Mouse (Mus musculus): ENCODE measurements around the gene Vmn1r168. TPM values are rescaled to one million over a fixed set of nuclear protein-coding genes. Genes with fewer than 3 reads are reported as not detected.
"Not testable (repeated sequence)": the region's sequence is repeated elsewhere in the genome, so short reads cannot be mapped to it uniquely, and the experiment has no call there.

Vmn1r168 gene
- not detected in 2 replicates for polyA plus RNA-seq (2016; fragmentation: Nextera tagmentation; extraction: Ambion mirVana)

DNA sequence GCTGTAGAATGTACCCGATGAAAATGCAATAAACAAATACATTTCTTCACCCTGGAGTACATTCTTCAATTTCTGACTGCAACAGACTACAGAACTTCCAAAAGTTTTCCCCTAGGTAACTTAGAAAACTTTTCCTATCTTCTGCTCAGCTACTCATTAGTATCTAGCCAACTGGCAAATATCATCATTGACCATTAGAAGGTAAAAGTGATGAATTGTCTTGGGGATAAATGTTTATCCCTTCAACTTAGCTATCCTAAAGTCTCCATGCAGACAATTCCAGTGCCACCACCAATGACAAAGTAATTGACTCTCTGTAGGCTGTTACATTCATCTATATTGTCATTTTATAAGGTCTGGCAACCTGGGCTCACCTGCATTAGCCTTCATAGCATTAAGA, at the start of gene Vmn1r168:
TSS of gene Vmn1r168 (plus strand) at position 301 of the 400 bp plus-strand sequence.
- peaks cover 13% of the 10 kb centered on the region for H3K9me3 ChIP-seq
- H3K4me3 ChIP-seq (replicated peaks); H3K36me3 ChIP-seq; ATAC-seq (ENCODE audit: insufficient number of reproducible peaks, insufficient read depth, low FRiP score, low TSS enrichment, low read depth); H3K27ac ChIP-seq; H3K4me2 ChIP-seq; H3K4me1 ChIP-seq (replicated peaks); H3K27me3 ChIP-seq; H3K9ac ChIP-seq (replicated peaks): not testable (repeated sequence)
- no CpG with 5 or more reads among the region's 1 CpGs for WGBS

DNA sequence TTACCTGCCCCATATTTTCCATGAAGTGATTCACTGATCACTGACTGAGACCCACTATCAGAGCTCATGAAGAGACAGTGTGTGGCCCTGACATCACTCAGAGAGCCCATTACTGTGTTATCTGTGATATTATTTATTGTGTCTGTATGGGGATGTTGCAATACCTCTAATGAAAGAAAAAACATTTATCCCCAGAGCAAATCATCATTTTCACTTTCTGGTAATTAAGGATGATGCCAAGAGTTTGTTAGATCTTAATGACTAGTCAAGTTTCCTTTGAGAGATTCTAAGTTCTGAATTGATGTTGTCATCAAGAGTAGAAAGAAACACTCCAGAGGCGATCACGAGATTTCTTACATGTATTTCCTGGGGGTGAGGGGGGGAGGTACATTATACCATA, 32.4 kb upstream of the Vmn1r168 start, which contains the start of gene Vmn1r167:
TSS of gene Vmn1r167 (minus strand) at position 101 of the 400 bp plus-strand sequence.
- H3K9ac ChIP-seq (replicated peaks); H3K36me3 ChIP-seq; ATAC-seq (ENCODE audit: insufficient number of reproducible peaks, insufficient read depth, low FRiP score, low TSS enrichment, low read depth); H3K4me3 ChIP-seq (replicated peaks); H3K27ac ChIP-seq; H3K4me1 ChIP-seq (replicated peaks); H3K4me2 ChIP-seq; H3K27me3 ChIP-seq: not testable (repeated sequence)
- WGBS = 90% methylated on average over 2 of the region's 2 CpGs
- H3K9me3 ChIP-seq = peaks cover 30% of the 10 kb centered on the region

GRCm38 (mm10) chr7:23575226-23575625, 35.7 kb downstream of the Vmn1r168 start, which contains the start of gene Vmn1r169:
Vmn1r169 (plus strand) TSS chr7:23575526.
- H3K4me2 ChIP-seq; H3K9me3 ChIP-seq; H3K27me3 ChIP-seq; H3K9ac ChIP-seq (replicated peaks); H3K27ac ChIP-seq; H3K36me3 ChIP-seq; H3K4me3 ChIP-seq (replicated peaks); H3K4me1 ChIP-seq (replicated peaks); ATAC-seq (ENCODE audit: insufficient number of reproducible peaks, insufficient read depth, low FRiP score, low TSS enrichment, low read depth): not testable (repeated sequence)
- 86% methylated on average over 1 of the region's 2 CpGs for WGBS

Other genes starting within 250 kb of the Vmn1r168 start
- not detected in 2 replicates for gene Nlrp4e, start 238.5 kb upstream of the Vmn1r168 start, polyA plus RNA-seq (2016; fragmentation: Nextera tagmentation; extraction: Ambion mirVana)
- not detected in 2 replicates for gene Nlrp5, start 153.8 kb upstream of the Vmn1r168 start, polyA plus RNA-seq (2016; fragmentation: Nextera tagmentation; extraction: Ambion mirVana)
- not detected in 2 replicates for gene Vmn1r167, start 32.5 kb upstream of the Vmn1r168 start, polyA plus RNA-seq (2016; fragmentation: Nextera tagmentation; extraction: Ambion mirVana)
- gene Vmn1r169, start 35.8 kb downstream of the Vmn1r168 start, polyA plus RNA-seq (2016; fragmentation: Nextera tagmentation; extraction: Ambion mirVana) = not detected in 2 replicates
- not detected in 2 replicates for gene Vmn1r170, start 66.4 kb downstream of the Vmn1r168 start, polyA plus RNA-seq (2016; fragmentation: Nextera tagmentation; extraction: Ambion mirVana)
- not detected in 2 replicates for gene Vmn1r171, start 91.0 kb downstream of the Vmn1r168 start, polyA plus RNA-seq (2016; fragmentation: Nextera tagmentation; extraction: Ambion mirVana)
- not detected in 2 replicates for gene Vmn1r172, start 118.6 kb downstream of the Vmn1r168 start, polyA plus RNA-seq (2016; fragmentation: Nextera tagmentation; extraction: Ambion mirVana)
- not detected in 2 replicates for gene Vmn1r173, start 161.0 kb downstream of the Vmn1r168 start, polyA plus RNA-seq (2016; fragmentation: Nextera tagmentation; extraction: Ambion mirVana)
- gene Vmn1r174, start 212.5 kb downstream of the Vmn1r168 start, polyA plus RNA-seq (2016; fragmentation: Nextera tagmentation; extraction: Ambion mirVana) = not detected in 2 replicates